Mouse (Mus musculus) layer of hippocampus, postnatal 14 days (tissue): ENCODE measurements at regions not wholly inside any gene's neighbourhood (a gene's known extent, or its start where the extent isn't known, plus 50 kb on each side); places are given as distances from the start of the nearest gene placed in this dataset.

Source experiments
- DNase-seq, 2 experiments: peaks; one replicate each; pipeline ENCODE4 v3.0.0; 2021 to 2022; ENCODE audit warnings: low spot score in 2 of 2, mixed read lengths in 1 of 2

- DNase-seq, result no peak
Observed at GRCm38 (mm10) chr9:59153945-59154344, 117.7 kb upstream of the Neo1 start.

GRCm38 (mm10) chr9:59153126-59153525, 116.9 kb upstream of the Neo1 start:
- DNase-seq, result no peak

- no peak for DNase-seq
Observed at GRCm38 (mm10) chr9:59144256-59144800, 108.1 kb upstream of the Neo1 start.

GRCm38 (mm10) chr9:59143610-59144009, 107.4 kb upstream of the Neo1 start:
- no peak for DNase-seq

- DNase-seq, result peak in 1 of 2 experiments; percentile 29
Observed at GRCm38 (mm10) chr9:59134171-59135041, 98.2 kb upstream of the Neo1 start.

GRCm38 (mm10) chr9:59129699-59130340, 93.6 kb upstream of the Neo1 start:
- DNase-seq, result no peak

GRCm38 (mm10) chr9:59129252-59129651, 93.0 kb upstream of the Neo1 start:
- DNase-seq, result no peak

- no peak for DNase-seq
Observed at GRCm38 (mm10) chr9:59128023-59128422, 91.8 kb upstream of the Neo1 start.

GRCm38 (mm10) chr9:59125886-59126285, 89.6 kb upstream of the Neo1 start:
- DNase-seq, result no peak

- DNase-seq, result no peak
Observed at GRCm38 (mm10) chr9:59116561-59116960, 80.3 kb upstream of the Neo1 start.

- no peak for DNase-seq
Observed at GRCm38 (mm10) chr9:59113859-59114258, 77.6 kb upstream of the Neo1 start.

GRCm38 (mm10) chr9:59099738-59100137, 63.5 kb upstream of the Neo1 start:
- DNase-seq, result no peak

- peak in 1 of 2 experiments; percentile 57 for DNase-seq
Observed at GRCm38 (mm10) chr9:59097564-59097963, 61.3 kb upstream of the Neo1 start.

GRCm38 (mm10) chr9:59096551-59097268, 60.5 kb upstream of the Neo1 start:
- peak in 1 of 2 experiments; percentile 58 for DNase-seq

GRCm38 (mm10) chr9:59095626-59096025, 59.4 kb upstream of the Neo1 start:
- DNase-seq, result no peak

- DNase-seq, result no peak
Observed at GRCm38 (mm10) chr9:59094106-59094505, 57.9 kb upstream of the Neo1 start.

- DNase-seq, result no peak
Observed at GRCm38 (mm10) chr9:59091179-59091578, 54.9 kb upstream of the Neo1 start.

- no peak for DNase-seq
Observed at GRCm38 (mm10) chr9:59087704-59088103, 51.5 kb upstream of the Neo1 start.

GRCm38 (mm10) chr9:59087112-59087511, 50.9 kb upstream of the Neo1 start:
- no peak for DNase-seq

GRCm38 (mm10) chr9:59086556-59087102, 50.4 kb upstream of the Neo1 start:
- DNase-seq, result no peak
